Mouse (Mus musculus): Measurements from ENCODE around the gene Acadvl. TPM values are rescaled to one million over a fixed set of nuclear protein-coding genes. Genes with fewer than 3 reads are reported as not detected.

Gene Acadvl
- polyA plus RNA-seq, 2 experiments, result 40.6 to 84.1 TPM

GRCm38 (mm10) chr11:70053898-70054570, 38.8 kb upstream of the Acadvl start, which contains the start of gene Asgr1:
Gene Asgr1, plus strand, starts transcription at chr11:70054085.
- ATAC-seq (ENCODE audit: insufficient read depth) (peak; percentile 37), DNase-seq (ENCODE audit: low read depth in 3 of 3, low spot score in 3 of 3) (no peak)
- Histone ChIP-seq H3K9ac (replicated peaks) (no peak within 1 kb of the TSS), H3K27me3 (ENCODE audit: control insufficient read depth, insufficient read depth, low read length) (no peaks in the 10 kb centered on the region), H3K4me1 (replicated peaks; ENCODE audit: control insufficient read depth in 2 of 2, insufficient read depth in 2 of 2, low read length in 1 of 2) (no peaks in the 10 kb centered on the region), H3K36me3 (replicated peaks; ENCODE audit: control insufficient read depth, insufficient read depth, low read depth) (no peaks in the 10 kb centered on the region), H3K4me2 (ENCODE audit: low read depth) (no peak within 1 kb of the TSS; the same call in 1 of the 2 replicates), H3K9me3 (ENCODE audit: control insufficient read depth, low read length) (no peaks in the 10 kb centered on the region), H3K27ac (no peak within 1 kb of the TSS), H3K4me3 (ENCODE audit: insufficient read depth in 1 of 2, low read depth in 2 of 2, low read length in 2 of 2) (no peak within 1 kb of the TSS)
- TF ChIP-seq CTCF (IDR thresholded peaks at IDR 0.05; ENCODE audit: low read depth) (no peak), EP300 (IDR thresholded peaks at IDR 0.05; ENCODE audit: low read depth) (no peak)
- WGBS (ENCODE audit: insufficient replicate concordance), result 67% methylated on average over 10 of the region's 10 CpGs

DNA sequence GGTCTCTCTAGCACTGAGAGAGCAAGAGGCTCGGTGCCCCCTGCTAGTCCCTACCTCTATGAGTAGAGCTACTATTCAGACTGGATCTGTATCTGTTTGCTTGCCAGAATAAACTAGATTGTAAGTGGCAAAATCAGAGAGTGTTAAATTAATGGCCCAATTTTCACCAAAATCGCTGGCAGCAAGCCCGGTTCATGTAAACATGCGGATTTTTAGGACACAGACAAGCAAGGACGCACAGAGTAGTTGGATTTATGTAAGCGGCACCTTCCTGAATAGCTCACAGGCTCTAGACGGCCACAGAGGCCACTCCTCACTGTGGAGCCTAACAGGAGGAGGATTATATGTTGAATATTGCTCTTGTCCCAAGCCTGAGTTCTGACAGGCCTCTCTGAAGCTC, 37.9 kb upstream of the Acadvl start:
- Histone ChIP-seq H3K27ac (no peak overlapping the region), H3K4me2 (ENCODE audit: low read depth) (no peak overlapping the region), H3K9ac (replicated peaks) (no peak overlapping the region), H3K9me3 (ENCODE audit: control insufficient read depth, low read length) (no peaks in the 10 kb centered on the region), H3K27me3 (ENCODE audit: control insufficient read depth, insufficient read depth, low read length) (no peaks in the 10 kb centered on the region), H3K4me1 (replicated peaks; ENCODE audit: control insufficient read depth in 2 of 2, insufficient read depth in 2 of 2, low read length in 1 of 2) (no peaks in the 10 kb centered on the region), H3K4me3 (ENCODE audit: insufficient read depth in 1 of 2, low read depth in 2 of 2, low read length in 2 of 2) (no peak overlapping the region), H3K36me3 (replicated peaks; ENCODE audit: control insufficient read depth, insufficient read depth, low read depth) (no peaks in the 10 kb centered on the region)
- TF ChIP-seq CTCF (IDR thresholded peaks at IDR 0.05; ENCODE audit: low read depth) (no peak), EP300 (IDR thresholded peaks at IDR 0.05; ENCODE audit: low read depth) (no peak)
- ATAC-seq (ENCODE audit: insufficient read depth) (no peak), DNase-seq (ENCODE audit: low read depth in 3 of 3, low spot score in 3 of 3) (no peak)
- 56% methylated on average over 7 of the region's 7 CpGs for WGBS (ENCODE audit: insufficient replicate concordance)

DNA sequence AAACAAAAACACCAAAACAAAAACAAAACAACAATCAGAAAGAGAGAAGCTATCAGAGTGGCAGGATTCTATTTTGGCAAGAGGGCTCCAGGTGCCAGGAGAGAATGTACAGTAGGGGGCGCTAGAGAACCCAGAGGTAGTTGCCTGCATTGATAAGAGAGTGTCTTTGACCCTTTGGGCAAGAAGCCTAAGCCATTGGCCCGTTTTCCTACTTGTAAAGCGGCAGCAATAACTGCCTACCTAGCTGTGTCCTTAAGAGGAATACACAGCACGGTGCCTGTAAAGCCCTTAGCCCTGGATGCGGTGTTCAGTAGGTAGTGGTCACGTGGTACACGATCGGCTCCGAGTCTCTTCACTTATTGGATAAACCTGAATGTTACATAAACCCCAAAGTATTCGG, 34.6 kb upstream of the Acadvl start:
- Histone ChIP-seq H3K4me1 (replicated peaks; ENCODE audit: control insufficient read depth in 2 of 2, insufficient read depth in 2 of 2, low read length in 1 of 2) (no peaks in the 10 kb centered on the region), H3K9me3 (ENCODE audit: control insufficient read depth, low read length) (no peaks in the 10 kb centered on the region), H3K4me3 (ENCODE audit: insufficient read depth in 1 of 2, low read depth in 2 of 2, low read length in 2 of 2) (no peak overlapping the region), H3K27me3 (ENCODE audit: control insufficient read depth, insufficient read depth, low read length) (no peaks in the 10 kb centered on the region), H3K4me2 (ENCODE audit: low read depth) (no peak overlapping the region), H3K9ac (replicated peaks) (no peak overlapping the region), H3K36me3 (replicated peaks; ENCODE audit: control insufficient read depth, insufficient read depth, low read depth) (no peaks in the 10 kb centered on the region), H3K27ac (no peak overlapping the region)
- no peak for TF ChIP-seq EP300 (IDR thresholded peaks at IDR 0.05; ENCODE audit: low read depth)
- peak; percentile 61 for TF ChIP-seq CTCF (IDR thresholded peaks at IDR 0.05; ENCODE audit: low read depth)
- DNase-seq (ENCODE audit: low read depth in 3 of 3, low spot score in 3 of 3), result no peak
- no peak for ATAC-seq (ENCODE audit: insufficient read depth)
- WGBS (ENCODE audit: insufficient replicate concordance), result 47% methylated on average over 10 of the region's 10 CpGs

- no peaks in the 10 kb centered on the region for H3K36me3 ChIP-seq (replicated peaks; ENCODE audit: control insufficient read depth, insufficient read depth, low read depth)
- 67% methylated on average over 6 of the region's 6 CpGs for WGBS (ENCODE audit: insufficient replicate concordance)
- H3K27me3 ChIP-seq (ENCODE audit: control insufficient read depth, insufficient read depth, low read length), result no peaks in the 10 kb centered on the region
- no peak overlapping the region for H3K4me3 ChIP-seq (ENCODE audit: insufficient read depth in 1 of 2, low read depth in 2 of 2, low read length in 2 of 2)
- no peaks in the 10 kb centered on the region for H3K9me3 ChIP-seq (ENCODE audit: control insufficient read depth, low read length)
- H3K27ac ChIP-seq, result no peak overlapping the region
- H3K9ac ChIP-seq (replicated peaks), result no peak overlapping the region
- TF ChIP-seq EP300 (IDR thresholded peaks at IDR 0.05; ENCODE audit: low read depth) (no peak), CTCF (IDR thresholded peaks at IDR 0.05; ENCODE audit: low read depth) (no peak)
- ATAC-seq (ENCODE audit: insufficient read depth) (no peak), DNase-seq (ENCODE audit: low read depth in 3 of 3, low spot score in 3 of 3) (no peak)
- H3K4me1 ChIP-seq (replicated peaks; ENCODE audit: control insufficient read depth in 2 of 2, insufficient read depth in 2 of 2, low read length in 1 of 2), result no peaks in the 10 kb centered on the region
- H3K4me2 ChIP-seq (ENCODE audit: low read depth), result no peak overlapping the region
Observed at GRCm38 (mm10) chr11:70049366-70049765, 34.2 kb upstream of the Acadvl start.

- Histone ChIP-seq H3K4me1 (replicated peaks; ENCODE audit: control insufficient read depth in 2 of 2, insufficient read depth in 2 of 2, low read length in 1 of 2) (no peaks in the 10 kb centered on the region), H3K9ac (replicated peaks) (no peak overlapping the region), H3K36me3 (replicated peaks; ENCODE audit: control insufficient read depth, insufficient read depth, low read depth) (no peaks in the 10 kb centered on the region), H3K4me3 (ENCODE audit: insufficient read depth in 1 of 2, low read depth in 2 of 2, low read length in 2 of 2) (no peak overlapping the region), H3K27me3 (ENCODE audit: control insufficient read depth, insufficient read depth, low read length) (no peaks in the 10 kb centered on the region), H3K27ac (no peak overlapping the region), H3K9me3 (ENCODE audit: control insufficient read depth, low read length) (no peaks in the 10 kb centered on the region), H3K4me2 (ENCODE audit: low read depth) (no peak overlapping the region)
- no peak for ATAC-seq (ENCODE audit: insufficient read depth)
- DNase-seq (ENCODE audit: low read depth in 3 of 3, low spot score in 3 of 3), result no peak
- TF ChIP-seq EP300 (IDR thresholded peaks at IDR 0.05; ENCODE audit: low read depth) (no peak), CTCF (IDR thresholded peaks at IDR 0.05; ENCODE audit: low read depth) (no peak)
- WGBS (ENCODE audit: insufficient replicate concordance), result 51% methylated on average over 9 of the region's 9 CpGs
Observed at GRCm38 (mm10) chr11:70045435-70045834, 30.2 kb upstream of the Acadvl start.
